Mouse (Mus musculus) embryonic facial prominence, embryonic 11.5 days (tissue): Measurements from ENCODE around the gene Sun3. TPM values are rescaled to one million over a fixed set of nuclear protein-coding genes. Genes with fewer than 3 reads are reported as not detected.
A peak's percentile ranks its signal among the peaks of the same experiment; 100 is the strongest.

Experiments
- ATAC-seq: fragments of 200-750 bp; cut with Nextera tagmentation; replicated peaks from 2 replicates; pipeline ENCODE4 v1.8.0; 2017; ENCODE audit warnings: low read depth; ENCODE audit not compliant: insufficient number of reproducible peaks, low FRiP score, low TSS enrichment
- DNase-seq: peaks from one replicate; pipeline ENCODE4 v3.0.0-alpha.2; 2015; ENCODE audit warnings: low spot score
- H3K27ac ChIP-seq: fragments of 300-500 bp; sonication (generic); replicated peaks from 2 replicates; pipeline ENCODE4 v1.5.1; 2014; ENCODE audit warnings: mild to moderate bottlenecking, low read depth, low read length, control low read depth
- H3K27me3 ChIP-seq: fragments of 300-500 bp; sonication (generic); 2 replicates; pipeline ENCODE4 v1.6.1; 2014; ENCODE audit warnings: mild to moderate bottlenecking, low read length, moderate library complexity, mixed read lengths; ENCODE audit not compliant: control insufficient read depth, insufficient read depth
- H3K36me3 ChIP-seq: fragments of 300-500 bp; sonication (generic); replicated peaks from 2 replicates; pipeline ENCODE4 v1.6.1; 2014; ENCODE audit warnings: low read depth, mild to moderate bottlenecking, low read length, moderate library complexity, mixed read lengths; ENCODE audit not compliant: control insufficient read depth, insufficient read depth
- H3K4me1 ChIP-seq: fragments of 300-500 bp; sonication (generic); 2 replicates; pipeline ENCODE4 v1.6.1; 2014; ENCODE audit warnings: low read length, mixed read lengths; ENCODE audit not compliant: control insufficient read depth, insufficient read depth
- H3K4me2 ChIP-seq: fragments of 300-500 bp; sonication (generic); 2 replicates; pipeline ENCODE4 v1.6.1; 2014; ENCODE audit warnings: low read depth, mild to moderate bottlenecking, control low read depth, low read length, moderate library complexity
- H3K4me3 ChIP-seq: fragments of 300-500 bp; sonication (generic); 2 replicates; pipeline ENCODE4 v1.5.1; 2014; ENCODE audit warnings: low read depth, low read length, control low read depth
- H3K9ac ChIP-seq: fragments of 300-500 bp; sonication (generic); replicated peaks from 2 replicates; pipeline ENCODE4 v1.6.1; 2014; ENCODE audit warnings: mild to moderate bottlenecking, control low read depth, low read length
- H3K9me3 ChIP-seq: fragments of 300-500 bp; sonication (generic); replicated peaks from 2 replicates; pipeline ENCODE4 v1.6.1; 2016; ENCODE audit warnings: mild to moderate bottlenecking, low read length, inconsistent platforms, mixed read lengths; ENCODE audit not compliant: control insufficient read depth
- WGBS: fragments of 180-500 bp; shearing (Covaris S2); extraction: QIAGEN DNeasy Blood & Tissue Kit; methylation state at CpG from one replicate; pipeline ENCODE4 v1.1.7; 2014; 5-methylcytosine and 5-hydroxymethylcytosine counted together
- polyA plus RNA-seq: library from polyadenylated mRNA; unstranded; fragments of >200 nt; fragmentation: Nextera tagmentation; extraction: Ambion mirVana; gene quantifications from 2 replicates; pipeline ENCODE4 v1.2.1, GENCODE M21; 2014

Gene Sun3
- polyA plus RNA-seq, 1 experiment from 2014 or later = 0.24 TPM

DNA sequence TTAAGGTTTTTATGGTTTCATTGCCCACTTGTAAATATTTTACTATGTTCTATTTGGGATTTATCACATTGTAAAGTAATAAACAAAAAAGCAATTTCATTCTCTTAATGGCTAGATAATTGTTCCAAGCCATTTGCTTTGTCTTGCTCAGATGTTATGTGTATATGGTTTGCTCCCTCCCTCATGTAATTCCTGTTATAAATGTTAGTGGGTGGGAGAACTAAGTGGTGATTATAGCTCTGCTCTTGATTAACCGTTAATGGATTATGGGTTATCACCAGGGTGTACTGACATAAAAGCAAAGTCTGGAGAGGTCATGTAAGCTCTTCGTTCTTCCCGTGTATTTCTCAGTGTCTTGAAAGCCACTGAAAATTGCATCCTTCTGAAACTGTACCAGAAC lies 34.1 kb downstream of the Sun3 start:
- ATAC-seq (no peak), DNase-seq (no peak)
- Histone ChIP-seq H3K27ac (no peak overlapping the region), H3K36me3 (no peaks in the 10 kb centered on the region), H3K9ac (no peak overlapping the region), H3K4me2 (no peak overlapping the region), H3K9me3 (no peaks in the 10 kb centered on the region), H3K4me1 (no peaks in the 10 kb centered on the region), H3K27me3 (no peaks in the 10 kb centered on the region), H3K4me3 (no peak overlapping the region)
- WGBS = 80% methylated on average over 3 of the region's 3 CpGs

DNA sequence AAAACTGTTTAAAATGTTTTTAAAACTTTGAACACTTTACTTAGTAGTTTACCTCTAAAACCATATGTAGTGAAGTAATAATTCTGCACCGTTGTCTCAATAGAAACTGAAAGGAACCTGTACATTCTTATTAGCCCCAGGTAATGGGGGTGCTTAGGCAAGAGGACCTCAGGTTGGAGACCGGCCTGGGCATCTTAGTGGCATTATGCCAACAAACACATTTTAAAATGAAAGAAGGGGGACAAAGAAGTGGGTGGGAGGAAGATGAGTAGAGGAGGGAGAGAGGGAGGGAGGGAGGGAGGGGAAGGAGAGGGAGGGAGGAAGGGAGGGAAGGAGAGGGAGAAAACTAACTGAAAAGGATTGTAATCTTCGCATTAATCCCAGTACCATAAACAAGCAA lies 37.4 kb downstream of the Sun3 start:
- Histone ChIP-seq H3K27ac (no peak overlapping the region), H3K36me3 (no peaks in the 10 kb centered on the region), H3K4me3 (peak overlapping the region; percentile 64), H3K4me2 (peak overlapping the region; percentile 41), H3K9me3 (no peaks in the 10 kb centered on the region), H3K9ac (peak overlapping the region; percentile 90), H3K4me1 (no peaks in the 10 kb centered on the region), H3K27me3 (no peaks in the 10 kb centered on the region)
- 0 out of 2 replicates have a peak, but pooled peaks have one; percentile 5 for ATAC-seq
- peak; percentile 47 for DNase-seq
- 2% methylated on average over 3 of the region's 3 CpGs for WGBS

GRCm38 (mm10) chr11:9010853-9011339 lies 37.9 kb downstream of the Sun3 start, which contains the start of gene Hus1:
TSS of gene Hus1 (minus strand) at chr11:9011191.
- Histone ChIP-seq H3K4me1 (no peaks in the 10 kb centered on the region), H3K27me3 (no peaks in the 10 kb centered on the region), H3K4me2 (peak within 1 kb of the TSS; percentile 41), H3K27ac (peak within 1 kb of the TSS; percentile 78), H3K4me3 (peak within 1 kb of the TSS; percentile 64), H3K9me3 (no peaks in the 10 kb centered on the region), H3K9ac (peak within 1 kb of the TSS; percentile 90), H3K36me3 (no peaks in the 10 kb centered on the region)
- peak; percentile 97 for ATAC-seq
- DNase-seq = peak; percentile 89
- 0% methylated on average over 40 of the region's 43 CpGs for WGBS

GRCm38 (mm10) chr11:9010416-9010815 lies 38.4 kb downstream of the Sun3 start:
- Histone ChIP-seq H3K27me3 (no peaks in the 10 kb centered on the region), H3K4me1 (no peaks in the 10 kb centered on the region), H3K27ac (peak overlapping the region; percentile 78), H3K36me3 (no peaks in the 10 kb centered on the region), H3K9me3 (no peaks in the 10 kb centered on the region), H3K9ac (peak overlapping the region; percentile 90), H3K4me3 (peak overlapping the region; percentile 64), H3K4me2 (peak overlapping the region; percentile 41)
- ATAC-seq = peak; percentile 78
- DNase-seq = peak; percentile 63
- under 1% methylated on average over 7 of the region's 7 CpGs for WGBS

GRCm38 (mm10) chr11:9008761-9009160 lies 40.0 kb downstream of the Sun3 start:
- DNase-seq = no peak
- H3K36me3 ChIP-seq = peaks cover 2% of the 10 kb centered on the region; the same call in 1 of the 2 replicates
- 94% methylated on average over 5 of the region's 5 CpGs for WGBS
- no peak overlapping the region for H3K27ac ChIP-seq
- no peak overlapping the region for H3K9ac ChIP-seq
- no peaks in the 10 kb centered on the region for H3K27me3 ChIP-seq
- no peak for ATAC-seq
- no peak overlapping the region for H3K4me2 ChIP-seq
- H3K9me3 ChIP-seq = no peaks in the 10 kb centered on the region
- no peaks in the 10 kb centered on the region for H3K4me1 ChIP-seq
- H3K4me3 ChIP-seq = no peak overlapping the region

DNA sequence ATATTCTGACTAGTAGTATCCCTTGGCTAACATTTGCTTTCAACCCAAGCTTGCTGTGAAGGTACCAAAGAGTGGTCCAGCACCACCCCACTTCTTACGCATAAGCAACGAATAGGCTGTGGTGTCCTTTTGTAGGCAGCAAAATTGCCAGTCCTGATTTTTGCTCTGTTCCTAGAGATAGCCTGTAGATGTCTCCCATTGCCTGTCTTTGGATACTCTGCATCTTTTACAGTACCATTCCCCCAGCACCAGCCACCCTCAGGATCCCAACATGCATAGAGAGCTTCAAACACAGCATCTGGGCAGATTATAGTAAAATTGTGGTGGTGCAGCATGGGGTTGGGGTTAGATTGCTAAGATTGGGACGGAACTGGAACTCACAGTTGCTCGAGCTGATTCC lies 60.7 kb downstream of the Sun3 start:
- Histone ChIP-seq H3K9me3 (no peaks in the 10 kb centered on the region), H3K4me3 (no peak overlapping the region), H3K36me3 (no peaks in the 10 kb centered on the region; the same call in 1 of the 2 replicates), H3K4me1 (no peaks in the 10 kb centered on the region), H3K4me2 (no peak overlapping the region), H3K9ac (no peak overlapping the region), H3K27ac (no peak overlapping the region), H3K27me3 (no peaks in the 10 kb centered on the region)
- WGBS = 64% methylated on average over 4 of the region's 4 CpGs
- ATAC-seq (no peak), DNase-seq (no peak)

DNA sequence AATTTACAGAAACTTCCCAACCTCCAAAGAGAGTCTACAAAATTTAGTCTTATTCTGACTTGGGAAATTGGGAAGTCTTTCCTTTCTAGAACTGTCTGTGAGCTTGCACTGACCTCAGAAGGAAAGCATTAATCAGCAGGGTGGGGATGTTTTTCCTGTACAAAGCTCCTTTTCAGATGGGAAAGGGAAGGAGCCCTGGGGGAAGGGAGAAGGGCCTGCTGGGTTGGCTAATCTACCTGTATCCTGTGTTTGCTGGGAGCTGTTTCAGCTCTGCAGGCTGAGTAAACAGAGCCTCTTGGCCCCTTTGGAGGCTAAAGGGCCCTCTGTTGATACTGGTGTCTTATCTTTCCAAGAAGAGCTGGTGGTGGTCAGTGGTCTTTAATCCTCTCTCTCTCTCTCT lies 62.7 kb downstream of the Sun3 start:
- no peak for ATAC-seq
- no peaks in the 10 kb centered on the region for H3K36me3 ChIP-seq
- H3K9ac ChIP-seq = no peak overlapping the region
- no peak overlapping the region for H3K27ac ChIP-seq
- H3K27me3 ChIP-seq = no peaks in the 10 kb centered on the region
- H3K4me1 ChIP-seq = no peaks in the 10 kb centered on the region
- no peak overlapping the region for H3K4me3 ChIP-seq
- H3K4me2 ChIP-seq = no peak overlapping the region
- H3K9me3 ChIP-seq = no peaks in the 10 kb centered on the region
- DNase-seq = no peak

DNA sequence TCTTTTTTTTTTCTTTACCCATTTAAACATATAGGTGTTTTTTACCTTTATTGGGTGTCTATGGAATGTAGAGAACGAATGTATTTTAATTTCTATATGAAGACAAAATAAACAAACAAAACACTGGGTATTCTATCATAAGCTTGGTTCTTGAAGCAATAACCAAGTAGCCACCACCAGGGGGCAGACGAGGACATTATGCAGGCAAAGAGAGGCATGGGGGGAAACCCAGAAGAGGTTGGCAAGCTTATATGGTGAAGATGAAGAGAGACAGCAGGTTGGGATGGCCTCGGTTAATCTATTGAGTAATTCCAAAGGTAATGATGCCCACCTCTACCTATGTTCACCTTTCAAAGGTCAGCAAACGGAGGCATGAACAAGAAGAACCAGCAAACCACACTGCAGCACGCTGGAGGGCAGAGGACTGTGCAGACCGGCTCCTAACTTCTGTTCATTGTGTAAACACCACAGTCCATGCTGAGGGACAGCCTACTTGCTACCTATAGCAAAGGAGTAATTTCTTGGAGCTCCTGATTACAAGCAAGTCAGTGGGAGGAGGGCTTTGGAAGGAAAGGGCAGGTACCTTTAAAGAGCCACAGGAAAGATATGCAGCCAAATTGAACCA lies 65.4 kb downstream of the Sun3 start:
- Histone ChIP-seq H3K36me3 (no peaks in the 10 kb centered on the region), H3K9me3 (no peaks in the 10 kb centered on the region), H3K4me2 (no peak overlapping the region), H3K27me3 (no peaks in the 10 kb centered on the region), H3K9ac (no peak overlapping the region), H3K4me3 (no peak overlapping the region), H3K4me1 (no peaks in the 10 kb centered on the region), H3K27ac (no peak overlapping the region)
- WGBS = 38% methylated on average over 6 of the region's 6 CpGs
- DNase-seq (peak; percentile 85), ATAC-seq (no peak)
